Mouse (Mus musculus) Patski (cell line): ENCODE data around the gene Rabep2. TPM values are rescaled to one million over a fixed set of nuclear protein-coding genes. Genes with fewer than 3 reads are reported as not detected.

Experiments used
- ATAC-seq: fragments of 100-300 bp; one replicate; pipeline ENCODE4 v1.8.0; 2021
- CTCF ChIA-PET: fragments of 350-600 bp; sonication (Branson Sonifier 250); formaldehyde crosslinking; loops from one replicate; lab custom pipeline; 2022; ENCODE audit warnings: inconsistent platforms; lab: Charles Lee
- POLR2A ChIA-PET: fragments of 350-600 bp; sonication (Branson Sonifier 250); formaldehyde crosslinking; loops from one replicate; lab custom pipeline; 2022; ENCODE audit warnings: antibody characterized with exemption, inconsistent platforms; lab: Charles Lee
- DNase-seq: peaks from one replicate; pipeline ENCODE4 v3.0.0-alpha.2; 2011; ENCODE audit warnings: low read depth, low spot score
- H3K27me3 ChIP-seq: fragments of 371-371 bp; one replicate; pipeline ENCODE4 v1.5.1; 2021
- CTCF ChIP-seq: fragments of 100-300 bp; IDR thresholded peaks from one replicate; pipeline ENCODE4 v1.5.1; 2021
- in situ Hi-C: fragments of 300-500 bp; cut with MboI; formaldehyde crosslinking; loops from 3 replicates; pipeline ENCODE4 v1.11.1; 2018; ENCODE audit warnings: low pct_unique_long_range_greater_than_20kb, mixed read lengths
- polyA plus RNA-seq: library from polyadenylated mRNA; unstranded; gene quantifications from one replicate; pipeline ENCODE4 v1.2.3, GENCODE M21; 2021

The Rabep2 gene
- polyA plus RNA-seq, 1 experiment from 2014 or later: 30.2 TPM

- no peak for TF ChIP-seq CTCF
- POLR2A ChIA-PET: interaction anchor here (1.4 kb wide), 1 partner anchor 58 kb away, joined by 3 read pairs; no protein-coding TSS in a partner anchor
- CTCF ChIA-PET: interaction anchor here (1.4 kb wide), 1 partner anchor 46 kb away, joined by 3 read pairs; the partner anchor contains the start of gene Sh2b1
- no peaks in the 10 kb centered on the region for H3K27me3 ChIP-seq
- DNase-seq (no peak), ATAC-seq (no peak)
- in situ Hi-C loops: no loop called here
Measured at GRCm38 (mm10) chr7:126429503-126429898, 942 bp downstream of the Rabep2 start.

GRCm38 (mm10) chr7:126430167-126430566 is 1.6 kb downstream of the Rabep2 start:
- ChIA-PET CTCF (interaction anchor here (0.7 to 1.4 kb wide), 3 partner anchors 10 to 45 kb away, joined by 3 read pairs; partner anchors contain the start of gene Sh2b1), POLR2A (interaction anchor here (1.4 kb wide), 1 partner anchor 58 kb away, joined by 3 read pairs; no protein-coding TSS in a partner anchor)
- H3K27me3 ChIP-seq: no peaks in the 10 kb centered on the region
- in situ Hi-C loops: no loop called here
- DNase-seq (no peak), ATAC-seq (no peak)
- TF ChIP-seq CTCF: no peak

- no peak for TF ChIP-seq CTCF
- ChIA-PET POLR2A (no interaction called here), CTCF (no interaction called here)
- ATAC-seq (no peak), DNase-seq (no peak)
- in situ Hi-C loops: no loop called here
- no peaks in the 10 kb centered on the region for H3K27me3 ChIP-seq
Measured at GRCm38 (mm10) chr7:126434726-126435125, 6.2 kb downstream of the Rabep2 start.

- TF ChIP-seq CTCF: no peak
- H3K27me3 ChIP-seq: no peaks in the 10 kb centered on the region
- no peak for DNase-seq
- CTCF ChIA-PET: interaction anchor here (0.9 to 1.8 kb wide), 2 partner anchors 27 to 36 kb away, joined by 3 to 8 read pairs; partner anchors contain the start of gene Atp2a1
- ATAC-seq: no peak
- in situ Hi-C loops: no loop called here
- POLR2A ChIA-PET: no interaction called here
Measured at GRCm38 (mm10) chr7:126435801-126436200, 7.2 kb downstream of the Rabep2 start.

- DNase-seq (no peak), ATAC-seq (no peak)
- in situ Hi-C loops: no loop called here
- TF ChIP-seq CTCF: no peak
- CTCF ChIA-PET: interaction anchor here (0.6 to 2.5 kb wide), 7 partner anchors 9 to 83 kb away, joined by 3 to 8 read pairs (median 4); partner anchors contain the start of gene Sh2b1
- H3K27me3 ChIP-seq: no peaks in the 10 kb centered on the region
- POLR2A ChIA-PET: interaction anchor here (0.5 kb wide), 1 partner anchor 39 kb away, joined by 5 read pairs; no protein-coding TSS in a partner anchor
Measured at GRCm38 (mm10) chr7:126436851-126437250, 8.3 kb downstream of the Rabep2 start.

- no peak for TF ChIP-seq CTCF
- DNase-seq (no peak), ATAC-seq (no peak)
- ChIA-PET CTCF (interaction anchor here (0.5 kb wide), 1 partner anchor 10 kb away, joined by 3 read pairs; no protein-coding TSS in a partner anchor), POLR2A (no interaction called here)
- H3K27me3 ChIP-seq: no peaks in the 10 kb centered on the region
- in situ Hi-C loops: no loop called here
Measured at GRCm38 (mm10) chr7:126440134-126440533, 11.6 kb downstream of the Rabep2 start.

- in situ Hi-C loops: no loop called here
- DNase-seq (no peak), ATAC-seq (no peak)
- POLR2A ChIA-PET: interaction anchor here (0.5 kb wide), 1 partner anchor 286 kb away, joined by 5 read pairs; no protein-coding TSS in a partner anchor
- no peaks in the 10 kb centered on the region for H3K27me3 ChIP-seq
- CTCF ChIA-PET: no interaction called here
- TF ChIP-seq CTCF: no peak
Measured at GRCm38 (mm10) chr7:126443997-126444396, 15.4 kb downstream of the Rabep2 start.

- CTCF ChIA-PET: interaction anchor here (1.1 kb wide), 1 partner anchor 12 kb away, joined by 3 read pairs; no protein-coding TSS in a partner anchor
Measured at GRCm38 (mm10) chr7:126444536-126444935, 16.0 kb downstream of the Rabep2 start.

GRCm38 (mm10) chr7:126445104-126445815 is 16.7 kb downstream of the Rabep2 start:
- TF ChIP-seq CTCF: no peak
- ChIA-PET POLR2A (no interaction called here), CTCF (interaction anchor here (1.1 to 1.3 kb wide), 2 partner anchors 9 to 13 kb away, joined by 3 read pairs; no protein-coding TSS in a partner anchor)
- ATAC-seq (no peak), DNase-seq (no peak)
- H3K27me3 ChIP-seq: no peaks in the 10 kb centered on the region
- in situ Hi-C loops: no loop called here

More at GRCm38 (mm10) chr7:126444536-126444935, 16.0 kb downstream of the Rabep2 start:
- in situ Hi-C loops: no loop called here
- POLR2A ChIA-PET: interaction anchor here (0.5 kb wide), 1 partner anchor 286 kb away, joined by 5 read pairs; no protein-coding TSS in a partner anchor
- H3K27me3 ChIP-seq: no peaks in the 10 kb centered on the region
- no peak for TF ChIP-seq CTCF
- DNase-seq: no peak
- ATAC-seq: no peak

- TF ChIP-seq CTCF: no peak
- ATAC-seq (no peak), DNase-seq (no peak)
- in situ Hi-C loops: no loop called here
- CTCF ChIA-PET: interaction anchor here (1.3 kb wide), 1 partner anchor 10 kb away, joined by 3 read pairs; no protein-coding TSS in a partner anchor
- no peaks in the 10 kb centered on the region for H3K27me3 ChIP-seq
- POLR2A ChIA-PET: no interaction called here
Measured at GRCm38 (mm10) chr7:126446217-126446616, 17.7 kb downstream of the Rabep2 start.
